Mouse (Mus musculus) retina, embryonic 14.5 days (tissue): ENCODE measurements around the gene Lsg1.

ENCODE experiments used
- DNase-seq: peaks from one replicate; pipeline ENCODE4 v3.0.0-alpha.2; 2015; ENCODE audit warnings: low spot score

The Lsg1 gene

GRCm38 (mm10) chr16:30600431-30601045 is 13.1 kb upstream of the Lsg1 start:
- peak; percentile 53 for DNase-seq

- DNase-seq = peak; percentile 92
Measured at GRCm38 (mm10) chr16:30599491-30600268, 12.3 kb upstream of the Lsg1 start, which contains the start of gene Fam43a. TSS of gene Fam43a (plus strand) at chr16:30599723.

- DNase-seq = peak; percentile 97
Measured at GRCm38 (mm10) chr16:30596959-30597681, 9.7 kb upstream of the Lsg1 start.

- peak; percentile 62 for DNase-seq
Measured at GRCm38 (mm10) chr16:30595835-30596557, 8.6 kb upstream of the Lsg1 start.

GRCm38 (mm10) chr16:30595356-30595755 is 8.0 kb upstream of the Lsg1 start:
- DNase-seq = no peak

GRCm38 (mm10) chr16:30591990-30592389 is 4.6 kb upstream of the Lsg1 start:
- DNase-seq = no peak

GRCm38 (mm10) chr16:30590264-30591209 is 3.1 kb upstream of the Lsg1 start:
- no peak for DNase-seq

- DNase-seq = no peak
Measured at GRCm38 (mm10) chr16:30586935-30587493, 378 bp downstream of the Lsg1 start.

GRCm38 (mm10) chr16:30580765-30581164 is 6.6 kb downstream of the Lsg1 start:
- no peak for DNase-seq

- DNase-seq = no peak
Measured at GRCm38 (mm10) chr16:30576392-30576791, 11.0 kb downstream of the Lsg1 start.

- DNase-seq = no peak
Measured at GRCm38 (mm10) chr16:30575815-30576214, 11.6 kb downstream of the Lsg1 start.

- DNase-seq = no peak
Measured at GRCm38 (mm10) chr16:30572239-30572638, 15.2 kb downstream of the Lsg1 start.

- DNase-seq = no peak
Measured at GRCm38 (mm10) chr16:30571378-30571777, 16.0 kb downstream of the Lsg1 start.

GRCm38 (mm10) chr16:30570173-30570572 is 17.2 kb downstream of the Lsg1 start:
- no peak for DNase-seq

GRCm38 (mm10) chr16:30565631-30566030 is 21.8 kb downstream of the Lsg1 start:
- no peak for DNase-seq

GRCm38 (mm10) chr16:30560601-30561000 is 26.8 kb downstream of the Lsg1 start:
- DNase-seq = no peak

GRCm38 (mm10) chr16:30559312-30559992 is 27.9 kb downstream of the Lsg1 start:
- DNase-seq = no peak

- DNase-seq = no peak
Measured at GRCm38 (mm10) chr16:30554109-30554508, 33.3 kb downstream of the Lsg1 start.

- no peak for DNase-seq
Measured at GRCm38 (mm10) chr16:30552621-30553338, 34.6 kb downstream of the Lsg1 start.
